Mouse (Mus musculus): ENCODE results near the gene Magi1.

GRCm38 (mm10) chr6:93855806-93856641, 427.7 kb downstream of the Magi1 start:
- no peak for TF ChIP-seq CTCF (IDR thresholded peaks at IDR 0.05 in 2 of 3, conservative IDR thresholded peaks at IDR 0.05 in 1 of 3; ENCODE audit: control insufficient read depth in 1 of 3, insufficient read depth in 1 of 3, low read depth in 2 of 3, low read length in 3 of 3, poor library complexity in 1 of 3, severe bottlenecking in 1 of 3)
- no peak for TF ChIP-seq MAX (IDR thresholded peaks at IDR 0.05; ENCODE audit: low read length)
- TF ChIP-seq MXI1 (IDR thresholded peaks at IDR 0.05; ENCODE audit: low read depth, low read length): no peak

All from MEL (cell line).